9 mouse cellular contexts compared by ENCODE assay signal in the genomic region with DNA sequence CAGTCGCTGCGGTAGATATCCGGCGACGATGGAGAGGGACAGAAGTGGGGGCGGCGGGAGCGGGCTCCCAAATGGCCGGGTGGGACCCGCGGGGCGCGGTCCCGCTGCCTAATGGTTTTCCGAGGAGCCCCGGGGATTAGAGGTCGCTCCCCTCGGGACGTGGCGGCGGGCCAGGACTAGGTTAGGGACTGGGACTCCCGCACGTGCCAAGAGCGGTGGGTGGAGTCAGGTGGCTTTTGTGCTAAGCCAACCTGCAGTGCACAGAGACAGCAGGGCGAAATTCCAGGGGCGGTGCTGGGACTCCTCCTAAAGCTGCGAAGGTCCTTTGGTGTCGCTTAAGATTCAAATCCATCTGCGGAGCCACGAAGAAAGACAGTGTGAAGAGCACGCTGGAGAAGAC. TPM values are rescaled to one million over a fixed set of nuclear protein-coding genes. Genes with fewer than 3 reads are reported as not detected.
DNase-seq lines count a peak whose midpoint lies in the region; ATAC-seq and TF ChIP-seq lines count a peak whose summit lies in the region.
"Had no signal": no experiment of that assay in that cellular context is flagged by ENCODE, and none has a peak within 500 bp of the region (broad histone marks: within the 10 kb centered on the region; RNA-seq: fewer than 3 reads in every experiment).

No protein-coding gene starts in this region.

- TF ChIP-seq CTCF in midbrain, postnatal 0 days (IDR thresholded peaks at IDR 0.05) = no peak

- H3K27ac ChIP-seq in embryonic facial prominence, embryonic 13.5 days = peak overlapping the region; percentile 88
- no peak overlapping the region for H3K27ac ChIP-seq in hindbrain, embryonic 13.5 days
- H3K27ac ChIP-seq in limb, embryonic 15.5 days = peak overlapping the region; percentile 80
- H3K27ac ChIP-seq in midbrain, postnatal 0 days (ENCODE audit: low read depth, low read length) = no peak overlapping the region
- H3K27ac ChIP-seq: macrophage had no signal

- H3K4me1 ChIP-seq in embryonic facial prominence, embryonic 13.5 days = peaks cover 39% of the 10 kb centered on the region
- H3K4me1 ChIP-seq in hindbrain, embryonic 13.5 days (replicated peaks) = peaks cover 17% of the 10 kb centered on the region
- peaks cover 29% of the 10 kb centered on the region for H3K4me1 ChIP-seq in limb, embryonic 15.5 days
- 0 out of 2 replicates have a peak, but pooled peaks cover 8% of the 10 kb centered on the region for H3K4me1 ChIP-seq in midbrain, postnatal 0 days (ENCODE audit: insufficient read depth, low read length)

- peak; percentile 36 for DNase-seq in ovary, postnatal 36 days (ENCODE audit: low spot score)
- DNase-seq in ovary, postnatal 14 days (ENCODE audit: low spot score) = no peak
- DNase-seq in midbrain, postnatal 0 days (ENCODE audit: low spot score) = no peak
- DNase-seq in adipocyte (ENCODE audit: low spot score) = no peak
- DNase-seq in layer of hippocampus, adult 11-12 months (ENCODE audit: low spot score) = no peak

- peak overlapping the region; percentile 40; the same call in 1 of the 2 replicates for H3K9ac ChIP-seq in embryonic facial prominence, embryonic 13.5 days
- H3K9ac ChIP-seq in hindbrain, embryonic 13.5 days = peak overlapping the region; percentile 63
- 0 out of 2 replicates have a peak overlapping the region, but pooled peaks have one; percentile 14 for H3K9ac ChIP-seq in limb, embryonic 15.5 days
- peak overlapping the region; percentile 48 for H3K9ac ChIP-seq in midbrain, postnatal 0 days (replicated peaks; ENCODE audit: low read length, poor library complexity, severe bottlenecking)

- no peak for ATAC-seq in embryonic facial prominence, embryonic 13.5 days (ENCODE audit: insufficient number of reproducible peaks, insufficient read depth, low FRiP score, low TSS enrichment, low read depth)
- 0 out of 2 replicates have a peak, but pooled peaks have one; percentile 46 for ATAC-seq in hindbrain, embryonic 13.5 days (ENCODE audit: low FRiP score)
- 0 out of 2 replicates have a peak, but pooled peaks have one; percentile 15 for ATAC-seq in limb, embryonic 15.5 days (ENCODE audit: insufficient number of reproducible peaks, low FRiP score, low TSS enrichment, low read depth)
- ATAC-seq in midbrain, postnatal 0 days (ENCODE audit: low FRiP score) = peak; percentile 58; the same call in 1 of the 2 replicates

- peak overlapping the region; percentile 64 for H3K4me2 ChIP-seq in embryonic facial prominence, embryonic 13.5 days
- H3K4me2 ChIP-seq in hindbrain, embryonic 13.5 days = peak overlapping the region; percentile 64
- H3K4me2 ChIP-seq in limb, embryonic 15.5 days = peak overlapping the region; percentile 50
- peak overlapping the region; percentile 83 for H3K4me2 ChIP-seq in midbrain, postnatal 0 days (ENCODE audit: low read depth, low read length, poor library complexity, severe bottlenecking)

- H3K9me3 ChIP-seq in embryonic facial prominence, embryonic 13.5 days = no peaks in the 10 kb centered on the region
- H3K9me3 ChIP-seq in hindbrain, embryonic 13.5 days = no peaks in the 10 kb centered on the region
- no peaks in the 10 kb centered on the region for H3K9me3 ChIP-seq in limb, embryonic 15.5 days
- H3K9me3 ChIP-seq in midbrain, postnatal 0 days (ENCODE audit: low read length) = no peaks in the 10 kb centered on the region

- H3K36me3 ChIP-seq in embryonic facial prominence, embryonic 13.5 days = no peaks in the 10 kb centered on the region
- H3K36me3 ChIP-seq in hindbrain, embryonic 13.5 days = no peaks in the 10 kb centered on the region
- no peaks in the 10 kb centered on the region for H3K36me3 ChIP-seq in limb, embryonic 15.5 days
- H3K36me3 ChIP-seq in midbrain, postnatal 0 days (ENCODE audit: insufficient read depth, low read length) = no peaks in the 10 kb centered on the region

- H3K27me3 ChIP-seq in embryonic facial prominence, embryonic 13.5 days = peaks cover 51% of the 10 kb centered on the region
- H3K27me3 ChIP-seq in hindbrain, embryonic 13.5 days = peaks cover 71% of the 10 kb centered on the region
- H3K27me3 ChIP-seq in limb, embryonic 15.5 days = peaks cover 44% of the 10 kb centered on the region
- H3K27me3 ChIP-seq in midbrain, postnatal 0 days (ENCODE audit: insufficient read depth, low read length) = no peaks in the 10 kb centered on the region; the same call in 1 of the 2 replicates

- peak overlapping the region; percentile 36 for H3K4me3 ChIP-seq in embryonic facial prominence, embryonic 13.5 days
- H3K4me3 ChIP-seq in hindbrain, embryonic 13.5 days = peak overlapping the region; percentile 39
- peak overlapping the region; percentile 28 for H3K4me3 ChIP-seq in limb, embryonic 15.5 days
- peak overlapping the region; percentile 37 for H3K4me3 ChIP-seq in midbrain, postnatal 0 days (ENCODE audit: low read depth, low read length)

- WGBS in embryonic facial prominence, embryonic 13.5 days = under 1% methylated on average over 31 of the region's 31 CpGs
- under 1% methylated on average over 31 of the region's 31 CpGs for WGBS in hindbrain, embryonic 13.5 days
- WGBS in limb, embryonic 15.5 days = under 1% methylated on average over 31 of the region's 31 CpGs
- under 1% methylated on average over 31 of the region's 31 CpGs for WGBS in midbrain, postnatal 0 days

RNA-seq across cellular contexts. Expression of a gene that starts 37.9 kb away (rescaled TPM):
- not detected in 2 replicates for polyA plus RNA-seq in embryonic facial prominence, embryonic 13.5 days (2015; fragmentation: Nextera tagmentation; extraction: Ambion mirVana)
- not detected in 2 replicates for polyA plus RNA-seq in hindbrain, embryonic 13.5 days (2015; fragmentation: Nextera tagmentation; extraction: Ambion mirVana)
- 0.12 and 0.32 TPM in 2 replicates for polyA plus RNA-seq in limb, embryonic 15.5 days (2015; fragmentation: Nextera tagmentation; extraction: Ambion mirVana)
- not detected in 2 replicates for total RNA-seq in midbrain, postnatal 0 days (2014; rRNA removed)
- not detected in 2 replicates for polyA plus RNA-seq in midbrain, postnatal 0 days (2015; fragmentation: Nextera tagmentation; extraction: Ambion mirVana)
- polyA plus RNA-seq: macrophage had no signal

Comparison
In these comparisons a context has a peak if more than half of its experiments do, and no peak if none do; other contexts are left out.
1. H3K27ac ChIP-seq: peak in embryonic facial prominence, embryonic 13.5 days (single experiment) and limb, embryonic 15.5 days (single experiment); none in hindbrain, embryonic 13.5 days (single experiment) and midbrain, postnatal 0 days (single experiment).
2. Peak in every context shown above with its lines, with median percentiles within 50 percentile points of each other: H3K4me2 ChIP-seq, H3K4me3 ChIP-seq and H3K9ac ChIP-seq.